ENCODE assay signal across 18 mouse cellular contexts in the genomic region with DNA sequence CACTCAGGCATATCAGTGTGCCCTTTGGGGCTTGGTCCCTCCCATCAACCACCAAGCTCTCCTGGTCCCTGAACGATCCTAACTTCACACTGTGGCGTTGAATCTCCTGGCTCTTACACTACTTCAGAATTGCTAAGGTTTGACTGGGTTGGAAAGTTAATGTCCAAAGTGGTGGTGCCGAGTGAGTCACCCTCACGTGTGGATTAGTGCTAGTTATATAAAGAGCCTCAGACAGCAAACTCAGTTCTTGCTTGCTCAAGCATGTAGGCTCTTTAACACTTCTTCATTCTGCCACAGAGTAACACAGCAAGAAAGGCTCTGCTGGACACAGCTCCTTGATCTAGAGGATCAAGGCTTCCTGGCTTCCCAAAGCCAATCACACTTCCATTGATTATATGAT. TPM values are rescaled to one million over a fixed set of nuclear protein-coding genes. Genes with fewer than 3 reads are reported as not detected.
DNase-seq lines count a peak whose midpoint lies in the region; ATAC-seq and TF ChIP-seq lines count a peak whose summit lies in the region.
"Had no signal": no experiment of that assay in that cellular context is flagged by ENCODE, and none has a peak within 500 bp of the region (broad histone marks: within the 10 kb centered on the region; RNA-seq: fewer than 3 reads in every experiment).

No protein-coding gene starts in this region.

- 46% methylated on average over 4 of the region's 4 CpGs for WGBS in kidney, embryonic 15.5 days
- 89% methylated on average over 4 of the region's 4 CpGs for WGBS in thymus, adult 2 months

- dilution Hi-C loops in CH12.LX (cut with MboI; ENCODE audit: extremely low pct_ligation_motif_present, extremely low pct_unique_long_range_greater_than_20kb, low sequenced_read_pairs) = no loop called here

- 0 out of 2 replicates have a peak, but pooled peaks cover 3% of the 10 kb centered on the region for H3K4me1 ChIP-seq in kidney, embryonic 15.5 days
- H3K4me1 ChIP-seq in CH12.LX (ENCODE audit: control insufficient read depth in 1 of 2, insufficient read depth in 2 of 2) = peaks cover 58 to 99% of the 10 kb centered on the region in 2 experiments
- peaks cover 4% of the 10 kb centered on the region for H3K4me1 ChIP-seq in thymus, adult 2 months (replicated peaks; ENCODE audit: control insufficient read depth, insufficient read depth, low read length)
- H3K4me1 ChIP-seq: limb, embryonic 12.5 days had no signal

- peak; percentile 62 for TF ChIP-seq EP300 in CH12.LX (IDR thresholded peaks at IDR 0.05; ENCODE audit: low read length)

- H3K27ac ChIP-seq in kidney, embryonic 15.5 days = no peak overlapping the region
- peak overlapping the region; percentile 37; the same call in 1 of the 2 replicates for H3K27ac ChIP-seq in CH12.LX (ENCODE audit: insufficient read depth, low read depth)
- no peak overlapping the region for H3K27ac ChIP-seq in thymus, adult 2 months (ENCODE audit: control insufficient read depth, insufficient read depth, low read length)
- H3K27ac ChIP-seq: forebrain, embryonic 12.5 days; hindbrain, embryonic 12.5 days; limb, embryonic 12.5 days; liver, embryonic 14.5 days; neural tube, embryonic 12.5 days had no signal

- TF ChIP-seq CTCF in CH12.LX (conservative IDR thresholded peaks at IDR 0.05 in 1 of 2, IDR thresholded peaks at IDR 0.05 in 1 of 2; ENCODE audit: low read depth in 2 of 2, low read length in 2 of 2) = no peak
- TF ChIP-seq CTCF in thymus, adult 2 months (IDR thresholded peaks at IDR 0.05; ENCODE audit: borderline replicate concordance, control insufficient read depth, extremely low read depth, insufficient read depth, low read length, poor library complexity) = no peak

- peak; percentile 94 for DNase-seq in heart, adult 11 months
- DNase-seq in heart, postnatal 10 days = no peak
- peak; percentile 43 for DNase-seq in kidney, postnatal 14 days
- peak; percentile 71 for DNase-seq in CH12.LX (ENCODE audit: extremely low read depth)
- DNase-seq in thymus, adult 2 months = no peak
- DNase-seq: adrenal gland, adult 2 months; cerebellum, adult 11 months; cerebellum, postnatal 14 days; embryo, embryonic 11 days; thymus, postnatal 4 days had no signal

- no peaks in the 10 kb centered on the region for H3K27me3 ChIP-seq in kidney, embryonic 15.5 days
- H3K27me3 ChIP-seq in CH12.LX (replicated peaks) (no peaks in the 10 kb centered on the region), myocyte (ENCODE audit: control insufficient read depth, insufficient read depth, insufficient read length) (no peaks in the 10 kb centered on the region)
- H3K27me3 ChIP-seq in thymus, adult 2 months (ENCODE audit: control insufficient read depth, insufficient read depth, low read length) = no peaks in the 10 kb centered on the region; the same call in 1 of the 2 replicates
- H3K27me3 ChIP-seq: forebrain, embryonic 12.5 days; hindbrain, embryonic 12.5 days; limb, embryonic 12.5 days; neural tube, embryonic 12.5 days had no signal

- in situ Hi-C loops in CH12.LX (cut with MboI; ENCODE audit: low pct_ligation_motif_present, low pct_unique_long_range_greater_than_20kb, low sequenced_read_pairs) = no loop called here

- intact Hi-C loops in heart, postnatal 10 days (cut with DNase I) = no loop called here

- no peak overlapping the region for H3K4me2 ChIP-seq in kidney, embryonic 15.5 days
- H3K4me2 ChIP-seq in CH12.LX (ENCODE audit: insufficient read depth, low read depth, poor library complexity, severe bottlenecking) (no peak overlapping the region), myocyte (ENCODE audit: low read depth) (no peak overlapping the region)
- H3K4me2 ChIP-seq: forebrain, embryonic 12.5 days; hindbrain, embryonic 12.5 days; limb, embryonic 12.5 days; neural tube, embryonic 12.5 days had no signal

- TF ChIP-seq POLR2A in CH12.LX (IDR thresholded peaks at IDR 0.05; ENCODE audit: low read depth, low read length) = no peak
- no peak for TF ChIP-seq POLR2A in myocyte (IDR thresholded peaks at IDR 0.05; ENCODE audit: insufficient read length, low read depth)
- no peak for TF ChIP-seq POLR2A in thymus, adult 2 months (IDR thresholded peaks at IDR 0.05; ENCODE audit: control insufficient read depth, extremely low read depth, insufficient read depth, low read length, poor library complexity)

- no peak for ATAC-seq in kidney, embryonic 15.5 days (replicated peaks; ENCODE audit: low FRiP score)
- no peak for ATAC-seq in megakaryocyte, adult 5-6 weeks (ENCODE audit: poor library complexity, severe bottlenecking)

- H3K79me2 ChIP-seq in CH12.LX (replicated peaks; ENCODE audit: control insufficient read depth, extremely low read depth, insufficient read depth, poor library complexity, severe bottlenecking) = peaks cover 92% of the 10 kb centered on the region
- H3K79me2 ChIP-seq in myocyte (ENCODE audit: control insufficient read depth, insufficient read depth) = peaks cover 27% of the 10 kb centered on the region

- no peak overlapping the region for H3K9ac ChIP-seq in kidney, embryonic 15.5 days
- H3K9ac ChIP-seq in CH12.LX (ENCODE audit: insufficient read depth, low read depth) = 0 out of 2 replicates have a peak overlapping the region, but pooled peaks have one; percentile 28
- H3K9ac ChIP-seq: forebrain, embryonic 12.5 days; hindbrain, embryonic 12.5 days; limb, embryonic 12.5 days; liver, embryonic 14.5 days; neural tube, embryonic 12.5 days had no signal

- H3ac ChIP-seq in myocyte (ENCODE audit: control insufficient read depth, insufficient read length) = no peak overlapping the region

- no peak for TF ChIP-seq RAD21 in CH12.LX (IDR thresholded peaks at IDR 0.05; ENCODE audit: low read depth, low read length)

- no peak overlapping the region for H3K4me3 ChIP-seq in kidney, embryonic 15.5 days (replicated peaks)
- no peak overlapping the region for H3K4me3 ChIP-seq in CH12.LX (replicated peaks in 1 of 3; ENCODE audit: low read depth in 2 of 3, low read length in 2 of 3, poor library complexity in 1 of 3)
- no peak overlapping the region for H3K4me3 ChIP-seq in myocyte
- H3K4me3 ChIP-seq in thymus, adult 2 months (ENCODE audit: control insufficient read depth, insufficient read depth, low read length) = no peak overlapping the region
- H3K4me3 ChIP-seq: forebrain, embryonic 12.5 days; hindbrain, embryonic 12.5 days; limb, embryonic 12.5 days; neural tube, embryonic 12.5 days had no signal

- H3K36me3 ChIP-seq in kidney, embryonic 15.5 days = no peaks in the 10 kb centered on the region
- H3K36me3 ChIP-seq in CH12.LX (replicated peaks in 1 of 2; ENCODE audit: control insufficient read depth in 1 of 2, insufficient read depth in 1 of 2, low read length in 1 of 2) = peaks cover 10 to 80% of the 10 kb centered on the region in 2 experiments
- no peaks in the 10 kb centered on the region for H3K36me3 ChIP-seq in myocyte (ENCODE audit: control insufficient read depth, insufficient read depth)
- H3K36me3 ChIP-seq in thymus, adult 2 months (ENCODE audit: control insufficient read depth, insufficient read depth, low read length) = no peaks in the 10 kb centered on the region
- H3K36me3 ChIP-seq: forebrain, embryonic 12.5 days; hindbrain, embryonic 12.5 days; limb, embryonic 12.5 days; neural tube, embryonic 12.5 days had no signal

- H3K9me3 ChIP-seq in kidney, embryonic 15.5 days (replicated peaks) = no peaks in the 10 kb centered on the region
- H3K9me3 ChIP-seq in CH12.LX (replicated peaks; ENCODE audit: low read length) = peaks cover 9% of the 10 kb centered on the region
- H3K9me3 ChIP-seq: forebrain, embryonic 12.5 days; hindbrain, embryonic 12.5 days; limb, embryonic 12.5 days; neural tube, embryonic 12.5 days had no signal

TF ChIP-seq in CH12.LX, 34 proteins besides CTCF, POLR2A, EP300 and RAD21 (continues in another document):
- peak; percentile 19; the same call in 1 of the 2 replicates for TF ChIP-seq MXI1 (IDR thresholded peaks at IDR 0.05; ENCODE audit: low read depth, low read length)
- peak; percentile 97 for TF ChIP-seq BHLHE40 (IDR thresholded peaks at IDR 0.05; ENCODE audit: low read depth, low read length)
- TF ChIP-seq E2F4 (IDR thresholded peaks at IDR 0.05; ENCODE audit: insufficient replicate concordance, low read depth, low read length) = no peak
- 0 out of 2 replicates have a peak, but pooled peaks have one; percentile 17 for TF ChIP-seq MAX (IDR thresholded peaks at IDR 0.05; ENCODE audit: low read length)
- no peak for TF ChIP-seq CHD1 (IDR thresholded peaks at IDR 0.05; ENCODE audit: low read depth, low read length)
- peak; percentile 77 for TF ChIP-seq ETS1 (conservative IDR thresholded peaks at IDR 0.05; ENCODE audit: low read depth, low read length)
- 0 out of 2 replicates have a peak, but pooled peaks have one; percentile 1 for TF ChIP-seq TCF12 (IDR thresholded peaks at IDR 0.05; ENCODE audit: low read depth, low read length)
- TF ChIP-seq JUN (IDR thresholded peaks at IDR 0.05; ENCODE audit: insufficient read depth, low read depth, low read length) = peak; percentile 54
- TF ChIP-seq JUND (conservative IDR thresholded peaks at IDR 0.05; ENCODE audit: low read depth, low read length) = peak; percentile 38; the same call in 1 of the 2 replicates

TF ChIP-seq in myocyte, 11 proteins besides CTCF, POLR2A, EP300 and RAD21:
- TF ChIP-seq TCF12 (IDR thresholded peaks at IDR 0.05; ENCODE audit: insufficient read depth, poor library complexity, severe bottlenecking) = no peak
- peak; percentile 70 for TF ChIP-seq USF1 (IDR thresholded peaks at IDR 0.05; ENCODE audit: low read depth)

RNA-seq across cellular contexts. Expression of gene Ankrd33b, which starts 35.8 kb away (rescaled TPM):
- 10 to 100 TPM; 16.2 to 17.4 TPM for total RNA-seq in heart, postnatal 10 days (2021)
- polyA plus RNA-seq in kidney, embryonic 15.5 days (2015; fragmentation: Nextera tagmentation; extraction: Ambion mirVana) = 6.2 and 6.5 TPM in 2 replicates
- total RNA-seq in CH12.LX (2012; rRNA removed) (38.1 and 50.0 TPM in 2 replicates), CH12.LX (2014; rRNA removed) (69.1 and 69.6 TPM in 2 replicates)
- polyA plus RNA-seq in CH12.LX (2012; ENCODE audit: insufficient read length, low read depth) (55.3 and 60.3 TPM in 2 replicates), myocyte (2012; fragmentation: generic; extraction: Trizol) (5.7 TPM)
- 6.9 and 7.6 TPM in 2 replicates for polyA plus RNA-seq in thymus, adult 2 months (2012; rRNA removed)
- total RNA-seq in megakaryocyte, adult 5-6 weeks (2015) = 4.8 and 5.1 TPM in 2 replicates
- 5.8 and 9.1 TPM in 2 replicates for total RNA-seq in megakaryocyte, adult 5-6 weeks (2017)

Comparison
In these comparisons a context has a peak if more than half of its experiments do, and no peak if none do; other contexts are left out.
1. DNase-seq: peak in heart, adult 11 months (single experiment), kidney, postnatal 14 days (single experiment) and CH12.LX (single experiment); none in heart, postnatal 10 days (0 of 2) and thymus, adult 2 months (single experiment).